Mouse (Mus musculus) cortical plate, adult 2 months (tissue): ENCODE measurements around the gene Hspa5.

Experiments
- CTCF ChIP-seq: fragments of 200-500 bp; IDR thresholded peaks from 2 replicates; pipeline ENCODE4 v1.5.1; 2011; ENCODE audit warnings: mild to moderate bottlenecking, control low read depth, low read length; ENCODE audit not compliant: insufficient read depth; ENCODE audit errors: extremely low read depth
- POLR2A ChIP-seq: fragments of 200-500 bp; IDR thresholded peaks from 2 replicates; pipeline ENCODE4 v1.6.1; 2011; ENCODE audit warnings: mild to moderate bottlenecking, low read length, control low read depth; ENCODE audit not compliant: insufficient read depth; ENCODE audit errors: extremely low read depth

DNA sequence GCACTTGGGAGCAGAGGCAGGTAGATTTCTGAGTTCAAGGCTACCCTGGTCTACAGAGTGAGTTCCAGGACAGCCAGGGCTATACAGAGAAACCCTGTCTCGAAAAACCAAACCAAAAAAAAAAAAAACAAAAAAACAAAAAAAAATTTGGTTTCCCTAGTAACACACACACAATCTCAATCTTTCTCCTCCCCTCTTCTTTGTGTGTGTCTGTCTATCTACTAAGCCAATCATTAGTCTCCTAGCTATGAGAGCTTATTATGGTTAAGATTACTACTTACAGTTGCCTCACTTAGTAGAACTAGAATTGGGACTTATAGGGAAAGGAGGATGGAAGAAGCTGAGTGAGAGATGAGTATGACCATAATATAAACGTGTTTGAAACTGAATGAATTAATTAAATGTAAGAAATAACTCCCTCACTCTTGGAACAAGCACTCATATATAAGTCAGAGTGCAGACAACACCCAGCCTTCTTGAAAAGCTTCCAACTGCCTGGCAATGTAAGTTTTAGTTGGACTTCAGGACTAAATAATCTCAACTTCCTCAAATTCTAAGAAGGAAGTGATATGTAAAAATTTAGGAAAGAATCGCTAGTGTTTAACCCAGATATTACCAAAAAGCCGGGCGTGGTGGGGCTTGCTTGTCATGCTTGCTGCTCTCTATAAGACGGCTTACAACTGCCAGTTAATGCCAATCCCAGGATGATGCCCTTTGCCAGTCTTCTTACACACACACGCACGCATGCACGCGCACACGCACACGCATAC lies 30.2 kb upstream of the Hspa5 start:
- no peak for TF ChIP-seq POLR2A
- TF ChIP-seq CTCF: no peak
